Mouse (Mus musculus) liver, postnatal 0 days (tissue): ENCODE measurements at regions not wholly inside any gene's neighbourhood (a gene's known extent, or its start where the extent isn't known, plus 50 kb on each side); places are given as distances from the start of the nearest gene placed in this dataset.

Experiments
- CTCF ChIP-seq: sonication (generic); IDR thresholded peaks from 2 replicates; pipeline ENCODE4 v1.5.1; 2016; ENCODE audit warnings: antibody characterized with exemption, low read depth
- EP300 ChIP-seq: IDR thresholded peaks from 2 replicates; pipeline ENCODE4 v1.6.1; 2016; ENCODE audit warnings: antibody characterized with exemption, low read depth, mild to moderate bottlenecking

GRCm38 (mm10) chr10:23004768-23005167 lies 184.8 kb upstream of the Tcf21 start:
- TF ChIP-seq EP300 (no peak), CTCF (no peak)
